Mouse (Mus musculus) liver, embryonic 11.5 days (tissue): Measurements from ENCODE around the gene Klhl5. TPM values are rescaled to one million over a fixed set of nuclear protein-coding genes. Genes with fewer than 3 reads are reported as not detected.

Experiments
- ATAC-seq: fragments of 200-750 bp; cut with Nextera tagmentation; replicated peaks from 2 replicates; pipeline ENCODE4 v1.8.0; 2017; ENCODE audit warnings: moderate number of reproducible peaks, mild to moderate bottlenecking, moderate TSS enrichment, moderate library complexity; ENCODE audit not compliant: low FRiP score
- DNase-seq: peaks from one replicate; pipeline ENCODE4 v3.0.0-alpha.2; 2017; ENCODE audit warnings: low spot score
- H3K27ac ChIP-seq: fragments of 300-500 bp; sonication (generic); 2 replicates; pipeline ENCODE4 v1.5.1; 2014; ENCODE audit warnings: mild to moderate bottlenecking, low read depth, low read length, control low read depth
- H3K27me3 ChIP-seq: fragments of 300-500 bp; sonication (generic); replicated peaks from 2 replicates; pipeline ENCODE4 v1.6.1; 2014; ENCODE audit warnings: low read length, mixed read lengths; ENCODE audit not compliant: control insufficient read depth, insufficient read depth
- H3K36me3 ChIP-seq: fragments of 300-500 bp; sonication (generic); 2 replicates; pipeline ENCODE4 v1.6.1; 2014; ENCODE audit warnings: mild to moderate bottlenecking, low read length, moderate library complexity, mixed read lengths; ENCODE audit not compliant: control insufficient read depth, insufficient read depth
- H3K4me1 ChIP-seq: fragments of 300-500 bp; sonication (generic); replicated peaks from 2 replicates; pipeline ENCODE4 v1.6.1; 2014; ENCODE audit warnings: low read length, mixed read lengths; ENCODE audit not compliant: control insufficient read depth, insufficient read depth
- H3K4me2 ChIP-seq: fragments of 300-500 bp; sonication (generic); 2 replicates; pipeline ENCODE4 v1.6.1; 2014; ENCODE audit warnings: mild to moderate bottlenecking, control low read depth, moderate library complexity
- H3K4me3 ChIP-seq: fragments of 300-500 bp; sonication (generic); 2 replicates; pipeline ENCODE4 v1.5.1; 2014; ENCODE audit warnings: low read depth, low read length, control low read depth
- H3K9ac ChIP-seq: fragments of 300-500 bp; sonication (generic); 2 replicates; pipeline ENCODE4 v1.6.1; 2014; ENCODE audit warnings: low read depth, low read length, control low read depth
- H3K9me3 ChIP-seq: fragments of 300-500 bp; sonication (generic); 2 replicates; pipeline ENCODE4 v1.6.1; 2016; ENCODE audit warnings: low read length, inconsistent platforms, mixed read lengths; ENCODE audit not compliant: control insufficient read depth
- WGBS: fragments of 180-500 bp; shearing (Covaris S2); extraction: QIAGEN DNeasy Blood & Tissue Kit; methylation state at CpG from one replicate; pipeline ENCODE4 v1.1.7; 2014; 5-methylcytosine and 5-hydroxymethylcytosine counted together
- polyA plus RNA-seq: library from polyadenylated mRNA; unstranded; fragments of >200 nt; fragmentation: Nextera tagmentation; extraction: Ambion mirVana; gene quantifications from 2 replicates; pipeline ENCODE4 v1.2.1, GENCODE M21; 2014

The Klhl5 gene
- polyA plus RNA-seq, 1 experiment from 2014 or later: 10.0 TPM

DNA sequence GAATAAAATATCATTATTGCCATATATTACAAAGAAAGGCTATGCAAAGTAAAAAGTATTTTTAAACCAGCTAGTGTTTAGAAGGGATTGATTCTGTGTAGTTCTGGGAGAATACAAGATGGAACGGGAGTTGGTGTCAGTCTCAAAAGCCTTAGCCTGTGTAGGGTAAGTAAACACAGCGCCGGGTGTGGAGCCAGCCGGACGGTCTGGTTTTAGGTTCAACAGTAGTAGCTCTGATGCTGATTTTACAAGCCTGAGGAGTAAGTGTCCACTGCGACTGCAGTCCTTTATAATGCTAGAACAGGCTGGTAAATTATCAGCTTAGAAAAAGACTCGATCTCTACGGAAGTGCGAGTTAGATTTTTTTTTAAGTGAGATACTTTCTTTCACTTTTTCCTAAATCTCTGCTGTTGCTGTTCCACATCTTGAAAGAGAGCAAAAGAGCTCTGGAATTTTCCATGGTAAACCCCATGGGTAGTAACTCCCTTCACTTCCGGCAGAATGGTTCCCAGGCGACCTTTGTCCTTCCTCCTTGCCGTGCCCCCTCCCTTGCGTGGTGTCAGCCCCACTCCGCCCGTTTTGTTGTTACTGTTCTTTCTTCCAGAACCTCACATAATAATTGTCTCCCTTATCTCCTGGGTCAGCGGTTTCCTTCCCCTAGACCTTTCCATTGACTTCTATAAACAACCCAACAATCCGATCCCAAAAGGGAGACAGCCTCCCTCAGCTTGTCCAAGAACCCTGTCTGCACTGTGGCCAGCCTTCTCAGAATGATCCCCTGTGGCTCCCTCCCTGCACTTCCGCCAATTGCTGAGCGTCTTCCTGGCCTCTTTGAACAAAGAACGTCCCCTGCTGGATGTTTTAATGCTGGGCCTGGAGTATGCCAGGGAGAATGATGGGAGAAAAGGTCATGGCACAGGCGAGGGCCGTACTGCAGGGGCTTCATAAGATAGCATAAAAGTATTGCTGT lies 50.4 kb downstream of the Klhl5 start:
- WGBS: 66% methylated on average over 22 of the region's 22 CpGs
- H3K4me3 ChIP-seq: no peak overlapping the region
- ATAC-seq (0 out of 2 replicates have a peak, but pooled peaks have one; percentile 29), DNase-seq (no peak)
- H3K9me3 ChIP-seq: no peaks in the 10 kb centered on the region
- no peaks in the 10 kb centered on the region for H3K4me1 ChIP-seq
- 0 out of 2 replicates have a peak overlapping the region, but pooled peaks have one; percentile 44 for H3K27ac ChIP-seq
- H3K9ac ChIP-seq: no peak overlapping the region
- H3K36me3 ChIP-seq: peaks cover 2% of the 10 kb centered on the region; the same call in 1 of the 2 replicates
- no peak overlapping the region for H3K4me2 ChIP-seq
- no peaks in the 10 kb centered on the region for H3K27me3 ChIP-seq

DNA sequence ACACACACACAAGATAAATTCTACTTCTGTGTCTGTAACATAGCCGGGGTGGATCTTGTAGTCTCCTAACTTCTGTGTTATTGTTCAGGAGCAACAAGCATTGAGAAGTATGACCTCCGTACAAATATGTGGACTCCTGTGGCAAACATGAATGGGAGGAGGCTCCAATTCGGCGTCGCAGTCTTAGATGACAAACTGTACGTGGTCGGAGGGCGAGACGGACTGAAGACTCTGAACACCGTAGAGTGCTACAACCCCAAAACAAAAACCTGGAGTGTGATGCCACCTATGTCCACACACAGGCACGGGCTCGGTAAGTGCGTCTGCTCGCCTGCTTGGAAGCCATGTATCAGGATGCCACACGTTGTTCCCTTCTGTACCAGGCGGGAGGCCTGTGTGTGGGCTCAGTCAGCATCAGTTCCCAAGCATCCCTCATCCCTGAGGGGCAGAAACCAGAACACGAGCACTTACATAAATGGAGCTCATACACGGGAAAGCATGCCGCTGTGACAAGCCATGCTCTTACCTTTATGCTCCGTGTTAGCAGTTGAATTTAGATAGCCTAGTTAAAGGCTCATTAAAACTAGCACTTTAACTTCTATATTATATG lies 51.5 kb downstream of the Klhl5 start:
- no peaks in the 10 kb centered on the region for H3K9me3 ChIP-seq
- no peak overlapping the region for H3K4me2 ChIP-seq
- H3K27ac ChIP-seq: no peak overlapping the region; the same call in 1 of the 2 replicates
- H3K36me3 ChIP-seq: peaks cover 2% of the 10 kb centered on the region; the same call in 1 of the 2 replicates
- DNase-seq: no peak
- H3K4me3 ChIP-seq: no peak overlapping the region
- H3K4me1 ChIP-seq: no peaks in the 10 kb centered on the region
- 88% methylated on average over 20 of the region's 20 CpGs for WGBS
- no peak for ATAC-seq
- no peaks in the 10 kb centered on the region for H3K27me3 ChIP-seq
- H3K9ac ChIP-seq: no peak overlapping the region

DNA sequence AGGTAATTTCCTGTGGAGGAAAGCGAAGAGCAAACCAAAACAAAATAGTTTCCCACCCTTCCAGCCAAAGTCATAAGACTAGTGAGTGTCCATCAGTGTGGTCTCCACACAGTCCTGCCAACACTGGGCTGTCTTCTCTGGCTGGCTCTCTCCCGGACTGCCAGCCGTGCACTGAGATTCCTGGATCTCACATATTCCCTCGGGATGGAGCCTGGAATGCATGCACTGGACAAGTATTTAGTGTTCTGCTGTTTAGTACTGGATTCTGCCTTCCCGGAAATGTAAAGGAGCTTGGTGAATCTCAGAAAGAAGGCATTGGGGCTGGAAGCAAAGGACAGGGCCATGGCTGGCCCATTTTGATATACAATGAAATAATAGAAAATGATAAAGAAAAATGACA lies 55.7 kb downstream of the Klhl5 start:
- no peaks in the 10 kb centered on the region for H3K4me1 ChIP-seq
- DNase-seq (no peak), ATAC-seq (no peak)
- H3K27me3 ChIP-seq: no peaks in the 10 kb centered on the region
- H3K36me3 ChIP-seq: peaks cover 4% of the 10 kb centered on the region
- H3K27ac ChIP-seq: no peak overlapping the region
- H3K4me2 ChIP-seq: no peak overlapping the region
- no peaks in the 10 kb centered on the region for H3K9me3 ChIP-seq
- no peak overlapping the region for H3K4me3 ChIP-seq
- 76% methylated on average over 5 of the region's 5 CpGs for WGBS
- no peak overlapping the region for H3K9ac ChIP-seq

DNA sequence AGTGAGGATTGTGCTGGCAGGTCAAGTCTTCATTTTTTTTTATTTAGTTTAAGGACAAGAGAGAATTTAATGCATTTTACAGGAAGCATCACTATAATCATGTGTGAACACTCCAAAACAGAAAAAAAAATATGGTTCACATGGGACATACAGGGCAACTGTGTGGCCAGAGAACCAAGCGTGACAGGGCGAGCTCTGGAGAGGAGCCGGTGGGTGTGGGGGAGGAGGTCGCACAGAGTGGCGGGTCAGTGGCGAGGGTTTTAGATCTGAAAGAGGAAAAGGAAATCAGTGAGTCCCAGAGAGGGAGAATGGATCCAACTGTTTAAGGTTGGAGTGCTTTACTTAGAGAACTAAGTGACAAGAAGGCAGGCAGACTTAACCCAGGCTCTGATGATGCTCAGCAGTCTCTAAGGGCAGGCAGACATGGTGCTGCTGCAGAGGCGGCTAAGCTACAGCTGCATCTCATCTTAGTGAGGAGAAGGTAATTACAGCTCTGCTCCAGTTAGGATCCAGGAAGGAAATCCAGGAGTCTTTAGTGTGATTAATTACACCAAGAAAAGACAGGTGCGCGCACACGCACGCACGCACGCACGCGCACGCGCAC lies 56.3 kb downstream of the Klhl5 start:
- Histone ChIP-seq H3K36me3 (peaks cover 4% of the 10 kb centered on the region), H3K27ac (no peak overlapping the region), H3K4me2 (no peak overlapping the region), H3K27me3 (no peaks in the 10 kb centered on the region), H3K9me3 (no peaks in the 10 kb centered on the region), H3K4me3 (no peak overlapping the region), H3K9ac (no peak overlapping the region), H3K4me1 (no peaks in the 10 kb centered on the region)
- ATAC-seq: no peak
- DNase-seq: no peak
- WGBS: 86% methylated on average over 17 of the region's 17 CpGs

DNA sequence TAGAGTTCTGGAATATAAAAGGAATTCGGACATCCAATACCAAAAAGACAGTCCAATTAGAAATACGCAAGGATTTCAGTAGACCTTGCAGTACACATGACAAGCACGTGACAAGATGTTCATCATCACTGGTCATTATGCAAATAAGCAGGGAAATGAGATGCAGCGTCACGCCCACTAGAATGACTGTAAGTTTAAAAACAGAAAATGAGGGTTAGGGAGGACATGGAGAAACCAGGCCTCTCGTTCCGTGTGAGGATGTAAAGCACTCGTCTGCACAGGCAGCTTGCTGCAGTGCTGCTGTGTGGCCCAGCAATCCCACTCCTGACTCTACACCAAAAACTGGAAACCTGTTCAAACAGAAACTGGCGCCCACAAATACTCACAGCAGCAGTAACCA lies 62.9 kb downstream of the Klhl5 start:
- Histone ChIP-seq H3K4me2 (no peak overlapping the region), H3K4me3 (no peak overlapping the region), H3K9me3 (no peaks in the 10 kb centered on the region), H3K27me3 (no peaks in the 10 kb centered on the region), H3K27ac (no peak overlapping the region), H3K4me1 (no peaks in the 10 kb centered on the region), H3K36me3 (no peaks in the 10 kb centered on the region), H3K9ac (no peak overlapping the region)
- DNase-seq (no peak), ATAC-seq (no peak)
- WGBS: 83% methylated on average over 9 of the region's 9 CpGs

DNA sequence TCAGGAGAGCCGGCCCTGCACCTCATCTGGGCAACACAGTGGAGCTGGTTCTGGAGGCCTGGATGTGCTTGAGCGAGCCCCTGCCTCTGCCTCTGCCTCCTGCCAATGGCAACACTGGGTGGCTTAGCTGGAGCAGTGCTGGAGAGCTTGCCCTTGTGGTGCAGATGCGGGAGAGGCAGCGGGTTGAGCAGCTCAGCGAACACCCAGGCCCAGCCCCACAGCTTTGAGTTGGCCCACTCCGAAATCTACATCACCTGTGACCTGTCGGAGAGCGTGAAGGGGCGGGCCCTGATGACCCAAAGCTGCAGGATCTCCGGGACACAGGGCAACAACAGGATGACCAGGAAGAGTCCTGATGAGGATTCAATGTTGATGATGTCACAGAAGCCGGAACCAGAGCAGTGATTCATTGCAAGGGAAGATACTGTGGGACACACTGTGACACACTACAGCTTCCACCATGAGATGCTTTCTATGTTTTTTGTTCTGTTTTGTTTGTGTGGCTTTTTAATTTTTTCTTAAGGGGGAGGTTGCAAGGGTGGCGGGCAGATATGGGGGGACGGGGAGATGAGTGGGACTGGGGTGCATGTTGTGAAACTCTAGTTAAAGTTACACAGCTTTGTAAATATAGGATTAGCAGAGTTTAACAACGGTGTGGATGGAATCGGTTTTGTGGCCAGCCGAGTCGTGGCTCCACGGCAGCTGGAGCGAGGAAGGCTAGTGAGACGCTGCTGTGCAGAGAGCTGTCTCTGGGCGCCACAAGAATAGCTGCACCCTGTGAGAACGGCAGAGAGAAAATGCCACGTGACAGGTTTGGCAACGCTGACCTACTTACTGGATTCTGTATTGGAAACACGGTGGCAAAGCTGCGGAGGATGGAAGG lies 67.9 kb downstream of the Klhl5 start:
- no peak for ATAC-seq
- Histone ChIP-seq H3K9me3 (no peaks in the 10 kb centered on the region), H3K27ac (no peak overlapping the region), H3K36me3 (no peaks in the 10 kb centered on the region), H3K9ac (no peak overlapping the region), H3K4me1 (no peaks in the 10 kb centered on the region; the same call in 1 of the 2 replicates), H3K4me2 (peak overlapping the region; percentile 38), H3K4me3 (no peak overlapping the region), H3K27me3 (no peaks in the 10 kb centered on the region)
- no peak for DNase-seq
- WGBS: 69% methylated on average over 26 of the region's 26 CpGs

DNA sequence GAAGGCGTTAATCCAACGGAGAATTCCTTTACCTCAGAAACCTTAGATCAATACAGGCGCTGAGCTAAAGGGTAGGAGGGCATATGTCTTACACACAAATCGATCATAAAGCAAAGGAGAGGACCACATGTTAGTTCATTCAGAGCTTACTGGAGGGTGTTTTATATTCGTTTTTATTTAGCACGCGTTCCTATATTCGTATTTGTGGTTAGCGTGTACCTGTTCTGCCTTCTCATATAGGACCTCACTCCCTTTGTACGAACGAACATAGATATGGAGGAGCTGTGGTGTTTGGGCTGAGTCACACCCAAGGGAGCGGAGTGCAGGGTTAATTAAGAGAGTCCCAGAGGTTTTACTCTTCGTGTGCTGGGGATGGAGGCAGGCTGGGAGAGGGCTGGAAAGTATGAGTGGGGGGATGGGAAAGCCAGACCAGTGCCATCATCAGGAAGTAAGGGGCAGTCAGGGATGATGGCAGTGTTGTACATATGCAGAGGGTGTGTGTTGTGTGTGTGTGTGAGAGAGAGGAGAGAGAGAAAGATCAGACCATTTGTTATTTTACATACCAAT lies 68.7 kb downstream of the Klhl5 start:
- DNase-seq: no peak
- WGBS: 73% methylated on average over 13 of the region's 13 CpGs

More for the DNA sequence above, 68.7 kb downstream of the Klhl5 start:
- Histone ChIP-seq H3K9ac (no peak overlapping the region), H3K9me3 (no peaks in the 10 kb centered on the region), H3K27me3 (no peaks in the 10 kb centered on the region), H3K4me1 (no peaks in the 10 kb centered on the region; the same call in 1 of the 2 replicates), H3K27ac (no peak overlapping the region), H3K4me3 (no peak overlapping the region), H3K36me3 (no peaks in the 10 kb centered on the region), H3K4me2 (peak overlapping the region; percentile 38)
- ATAC-seq: no peak
